Mouse (Mus musculus) adrenal gland, adult (tissue): ENCODE measurements around the gene Nrde2.
A peak's percentile ranks its signal among the peaks of the same experiment; 100 is the strongest.

ENCODE experiments used
- DNase-seq, 2 experiments: peaks; one replicate each; pipeline ENCODE4 v3.0.0; 2022 to 2023; ENCODE audit warnings: low spot score in 1 of 2; ENCODE audit not compliant: inconsistent age in 2 of 2

Gene Nrde2

DNA sequence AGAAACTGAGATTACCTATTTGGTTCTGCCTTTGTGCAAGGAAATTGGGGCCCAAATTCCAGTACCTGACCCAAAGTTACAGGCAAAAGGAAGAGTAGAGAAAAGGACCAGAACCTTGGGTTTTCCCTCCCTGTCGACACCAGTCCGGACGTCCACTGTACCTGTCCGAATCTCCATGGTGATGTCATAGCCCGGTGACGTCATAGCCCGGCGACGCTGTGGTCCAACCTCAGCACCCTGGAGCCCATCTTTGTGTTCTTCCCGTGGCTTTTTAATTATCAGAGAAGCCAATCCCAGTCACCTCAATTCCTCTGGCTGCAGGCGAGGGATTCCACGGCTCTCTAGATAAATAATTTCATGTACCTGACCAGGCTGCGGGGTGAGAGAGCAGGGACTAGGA is 21.3 kb upstream of the Nrde2 start:
- DNase-seq = no peak

DNA sequence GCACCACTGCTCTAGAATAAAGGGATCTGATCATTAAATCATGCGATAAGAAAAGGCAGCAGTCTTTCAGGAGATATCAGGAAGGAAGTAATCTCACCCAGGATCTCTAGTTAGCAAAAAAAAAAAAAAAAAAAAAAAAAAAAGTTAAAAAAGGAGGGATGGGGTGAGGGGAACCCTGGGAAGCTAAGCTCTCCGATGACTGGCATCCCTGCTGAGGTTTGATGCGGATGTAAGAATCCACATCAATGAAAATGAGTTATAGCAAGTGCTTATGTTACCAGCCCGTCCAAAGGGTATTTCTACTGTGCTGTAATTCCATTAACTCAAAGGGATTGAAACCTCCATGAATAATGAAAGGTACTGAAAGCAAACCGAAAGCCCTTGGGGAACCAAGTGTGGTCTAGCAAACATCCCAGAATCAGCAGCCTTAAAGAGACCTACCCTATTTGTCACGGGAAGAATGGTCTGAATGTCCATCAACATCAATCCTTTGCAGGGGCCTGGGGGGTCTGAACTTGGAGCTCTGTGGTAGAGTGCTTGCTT is 19.5 kb upstream of the Nrde2 start:
- DNase-seq = no peak

- no peak for DNase-seq
These were observed 17.1 kb upstream of the Nrde2 start for GRCm38 (mm10) chr12:100176469-100177056.

GRCm38 (mm10) chr12:100172481-100172880 is 13.0 kb upstream of the Nrde2 start:
- DNase-seq = no peak

DNA sequence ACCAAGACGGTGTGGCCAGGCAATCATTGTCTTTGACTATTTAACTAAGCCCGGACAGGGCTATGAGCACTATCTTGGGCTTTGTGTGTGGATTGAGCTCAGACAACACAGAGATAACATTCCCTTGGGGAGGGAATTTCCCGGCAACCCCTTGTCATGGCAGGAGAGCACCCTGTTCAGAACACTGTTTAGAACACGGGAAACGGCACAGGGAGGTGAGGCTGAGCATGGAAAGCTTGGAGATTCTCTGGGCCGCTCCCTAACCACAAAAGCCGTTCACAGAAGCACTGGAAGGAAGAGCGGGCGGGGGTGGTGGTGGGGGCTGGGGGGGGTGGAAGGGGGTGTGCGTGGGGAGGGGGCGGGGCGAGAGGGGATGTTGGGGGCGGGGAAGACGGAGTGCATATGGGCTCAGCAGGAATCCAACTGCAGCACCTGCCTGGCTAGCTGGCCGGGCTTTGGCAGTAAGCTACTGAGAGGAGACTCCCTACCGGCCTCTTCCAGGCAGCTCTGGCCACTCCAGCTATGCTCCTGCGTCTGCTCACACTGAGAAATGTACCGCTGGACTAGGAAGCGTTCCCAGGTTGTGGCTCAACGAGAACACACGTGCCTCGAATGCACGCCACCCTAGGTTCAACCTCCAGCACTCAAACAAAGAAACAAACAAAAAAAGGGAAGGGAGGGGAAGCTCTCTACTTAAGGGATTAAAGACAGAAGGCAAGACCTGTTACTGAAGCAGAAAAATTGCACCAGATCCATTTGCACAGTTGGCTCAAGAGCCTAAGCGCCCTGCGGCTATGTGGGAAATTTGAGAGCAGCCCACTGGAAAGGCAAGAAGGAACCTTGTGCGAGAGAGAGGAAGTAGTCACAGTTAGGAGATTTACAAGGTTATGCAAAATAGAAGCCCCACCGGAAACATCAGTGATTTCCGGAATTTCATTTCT is 8.7 kb upstream of the Nrde2 start:
- peak; percentile 32 to 61 for DNase-seq

- DNase-seq = no peak
These were observed 8.0 kb upstream of the Nrde2 start for GRCm38 (mm10) chr12:100167502-100167901.

DNA sequence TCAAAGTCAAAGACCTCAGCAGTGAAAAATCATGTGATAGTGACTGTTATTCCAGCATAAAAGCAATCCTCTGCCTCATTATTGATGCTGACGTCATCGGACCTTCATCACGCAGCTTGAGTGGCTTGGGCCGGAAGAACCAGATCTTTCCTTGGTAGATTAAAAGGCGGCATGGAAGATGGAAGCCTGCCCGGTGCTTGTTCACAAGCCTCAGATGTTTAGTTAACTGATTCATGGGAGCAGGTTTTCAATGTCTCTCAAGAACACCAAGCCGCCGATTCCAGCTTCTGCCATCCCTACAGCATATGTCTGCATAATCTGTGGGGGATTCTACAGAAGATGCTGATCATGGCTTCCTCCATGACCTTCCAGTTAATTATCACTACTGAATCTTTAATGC is 7.5 kb upstream of the Nrde2 start:
- no peak for DNase-seq

DNA sequence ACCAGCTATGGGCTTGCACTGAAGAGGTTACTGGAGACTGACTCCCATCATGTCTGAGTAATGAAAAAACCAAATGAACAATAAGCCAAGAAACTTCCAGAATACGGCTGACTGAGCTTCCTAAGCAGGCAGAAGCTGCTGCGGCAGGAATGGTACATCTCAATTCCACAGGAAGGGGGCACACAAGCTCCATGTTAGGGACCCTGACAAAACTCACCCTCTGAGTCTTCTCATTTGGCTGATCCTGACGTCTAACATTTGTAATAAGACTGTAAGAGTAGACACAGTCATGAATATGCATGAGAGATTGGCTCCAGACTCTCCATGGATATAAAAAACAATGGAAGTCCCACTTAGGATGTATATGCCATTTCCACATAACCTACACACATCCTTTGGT is 6.7 kb upstream of the Nrde2 start:
- peak in 1 of 2 experiments; percentile 57 for DNase-seq

DNA sequence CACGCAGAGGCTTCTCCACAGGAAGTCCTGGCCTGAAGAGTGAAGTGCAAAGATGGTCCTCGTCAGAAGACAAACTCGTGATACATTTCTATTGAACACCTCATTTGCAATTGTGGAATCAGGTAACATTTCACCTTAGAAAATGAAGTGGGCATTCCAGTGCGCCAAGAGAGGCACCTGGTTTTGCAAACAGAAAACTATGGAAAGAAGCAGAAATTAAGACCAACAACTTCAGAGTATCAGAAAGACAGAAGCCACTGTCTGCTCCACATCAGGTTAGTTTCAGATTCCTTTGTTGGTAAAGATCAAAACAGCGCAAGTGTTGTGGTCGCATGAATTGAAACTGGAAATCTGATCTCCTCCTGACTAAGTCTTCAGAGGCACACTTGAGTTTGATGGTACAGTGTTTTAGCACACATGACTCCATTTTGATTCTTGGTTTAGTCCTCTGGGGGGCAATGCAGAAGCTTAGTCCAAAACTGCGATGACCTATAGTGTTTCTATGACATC is 5.6 kb upstream of the Nrde2 start:
- DNase-seq = no peak

DNA sequence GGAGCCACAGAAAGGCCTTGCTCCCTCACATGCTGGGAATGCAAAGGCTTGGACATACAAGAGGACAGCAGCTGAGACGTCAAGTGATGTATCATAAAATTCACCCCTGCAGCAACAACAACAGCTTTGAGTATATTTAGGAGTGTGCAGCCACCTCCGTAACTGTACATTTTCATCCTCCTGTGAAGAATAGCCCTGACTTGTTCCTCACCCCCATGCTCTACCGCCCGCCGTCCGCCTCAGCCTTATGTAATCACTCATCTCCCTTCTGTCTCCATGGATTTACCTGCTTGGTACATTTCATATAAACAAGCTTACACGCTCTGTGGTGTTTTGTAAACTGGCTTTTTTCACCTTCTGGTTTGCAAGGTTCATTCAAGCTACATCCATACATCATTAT is 7.0 kb downstream of the Nrde2 start:
- DNase-seq = no peak

GRCm38 (mm10) chr12:100144269-100144668 is 15.2 kb downstream of the Nrde2 start:
- DNase-seq = peak; percentile 51 to 85

- DNase-seq = peak; percentile 81 to 91
These were observed 15.7 kb downstream of the Nrde2 start for GRCm38 (mm10) chr12:100143737-100144136.

- DNase-seq = no peak
These were observed 16.5 kb downstream of the Nrde2 start for GRCm38 (mm10) chr12:100142848-100143523.

GRCm38 (mm10) chr12:100135117-100135516 is 24.3 kb downstream of the Nrde2 start:
- no peak for DNase-seq

GRCm38 (mm10) chr12:100134395-100134936 is 25.0 kb downstream of the Nrde2 start:
- no peak for DNase-seq

DNA sequence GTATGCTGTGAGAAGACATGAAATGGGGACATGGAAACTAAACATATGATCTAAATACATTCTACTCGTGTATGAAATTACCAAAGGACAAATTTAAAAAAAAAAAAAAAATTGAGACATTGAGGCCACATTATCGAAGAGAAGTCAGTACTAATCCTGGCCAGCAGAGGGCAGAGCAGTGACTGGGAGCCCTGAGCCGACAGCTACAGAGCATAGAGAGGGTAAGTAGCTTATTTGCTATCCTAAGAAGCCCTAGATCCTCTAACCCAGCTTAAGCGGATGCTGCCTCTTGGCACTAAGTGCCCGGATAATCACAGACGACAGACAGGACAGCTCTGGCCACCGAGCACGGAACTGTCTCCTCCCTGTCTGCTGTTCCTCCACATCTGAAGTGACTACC is 27.8 kb downstream of the Nrde2 start:
- peak; percentile 59 to 89 for DNase-seq

DNA sequence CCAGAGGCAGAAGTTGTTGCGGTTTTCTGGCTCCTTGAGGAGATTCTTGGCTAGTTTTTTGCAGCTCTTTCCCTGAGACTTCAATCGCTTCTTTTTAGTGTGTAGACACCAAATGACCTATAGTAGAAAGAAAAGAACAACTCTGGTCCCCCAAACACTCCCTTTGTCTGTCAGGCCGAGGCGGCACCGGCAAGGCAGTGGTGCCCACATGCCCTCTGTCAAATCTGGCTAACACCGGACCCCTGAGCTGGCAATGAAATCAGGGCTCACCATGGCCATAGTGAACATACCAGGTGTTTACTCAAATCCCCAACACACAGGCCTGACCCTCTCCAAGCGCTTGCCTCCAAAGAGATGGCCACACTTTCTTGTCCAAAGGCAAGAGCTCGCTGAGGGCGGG is 28.3 kb downstream of the Nrde2 start:
- DNase-seq = no peak

GRCm38 (mm10) chr12:100128961-100129360 is 30.5 kb downstream of the Nrde2 start:
- no peak for DNase-seq

GRCm38 (mm10) chr12:100128522-100128921 is 30.9 kb downstream of the Nrde2 start:
- no peak for DNase-seq

GRCm38 (mm10) chr12:100127866-100128480 is 31.5 kb downstream of the Nrde2 start:
- DNase-seq = no peak
